Mouse (Mus musculus): ENCODE measurements around the gene Scaf4. TPM values are rescaled to one million over a fixed set of nuclear protein-coding genes. Genes with fewer than 3 reads are reported as not detected.

Scaf4 gene
- polyA plus RNA-seq, 2 experiments, result 9.0 to 21.8 TPM

GRCm38 (mm10) chr16:90180975-90181374 is 103.3 kb downstream of the Scaf4 start:
- H3K9ac ChIP-seq (replicated peaks), result no peak overlapping the region
- no peaks in the 10 kb centered on the region for H3K36me3 ChIP-seq (replicated peaks; ENCODE audit: control insufficient read depth, insufficient read depth, low read depth)
- DNase-seq (ENCODE audit: low read depth in 3 of 3, low spot score in 3 of 3) (no peak), ATAC-seq (ENCODE audit: insufficient read depth) (no peak)
- H3K9me3 ChIP-seq (ENCODE audit: control insufficient read depth, low read length), result no peaks in the 10 kb centered on the region
- 44% methylated on average over 6 of the region's 6 CpGs for WGBS (ENCODE audit: insufficient replicate concordance)
- H3K27ac ChIP-seq, result no peak overlapping the region
- H3K4me1 ChIP-seq (replicated peaks; ENCODE audit: control insufficient read depth in 2 of 2, insufficient read depth in 2 of 2, low read length in 1 of 2), result peaks cover 0 to 7% of the 10 kb centered on the region in 2 experiments; a peak in 2 of 4 replicates
- H3K4me3 ChIP-seq (ENCODE audit: insufficient read depth in 1 of 2, low read depth in 2 of 2, low read length in 2 of 2), result no peak overlapping the region
- H3K27me3 ChIP-seq (ENCODE audit: control insufficient read depth, insufficient read depth, low read length), result no peaks in the 10 kb centered on the region
- TF ChIP-seq EP300 (IDR thresholded peaks at IDR 0.05; ENCODE audit: low read depth) (no peak), CTCF (IDR thresholded peaks at IDR 0.05; ENCODE audit: low read depth) (no peak)
- no peak overlapping the region for H3K4me2 ChIP-seq (ENCODE audit: low read depth)

GRCm38 (mm10) chr16:90179892-90180291 is 104.4 kb downstream of the Scaf4 start:
- no peaks in the 10 kb centered on the region for H3K36me3 ChIP-seq (replicated peaks; ENCODE audit: control insufficient read depth, insufficient read depth, low read depth)
- H3K27ac ChIP-seq, result no peak overlapping the region
- ATAC-seq (ENCODE audit: insufficient read depth), result no peak
- WGBS (ENCODE audit: insufficient replicate concordance), result 17% methylated on average over 5 of the region's 5 CpGs
- peaks cover 0 to 7% of the 10 kb centered on the region in 2 experiments; a peak in 2 of 4 replicates for H3K4me1 ChIP-seq (replicated peaks; ENCODE audit: control insufficient read depth in 2 of 2, insufficient read depth in 2 of 2, low read length in 1 of 2)
- H3K4me3 ChIP-seq (ENCODE audit: insufficient read depth in 1 of 2, low read depth in 2 of 2, low read length in 2 of 2), result no peak overlapping the region
- no peaks in the 10 kb centered on the region for H3K9me3 ChIP-seq (ENCODE audit: control insufficient read depth, low read length)
- TF ChIP-seq CTCF (IDR thresholded peaks at IDR 0.05; ENCODE audit: low read depth), result no peak
- TF ChIP-seq EP300 (IDR thresholded peaks at IDR 0.05; ENCODE audit: low read depth), result no peak
- H3K27me3 ChIP-seq (ENCODE audit: control insufficient read depth, insufficient read depth, low read length), result no peaks in the 10 kb centered on the region
- DNase-seq (ENCODE audit: low read depth in 3 of 3, low spot score in 3 of 3), result no peak
- no peak overlapping the region for H3K4me2 ChIP-seq (ENCODE audit: low read depth)
- H3K9ac ChIP-seq (replicated peaks), result no peak overlapping the region

- DNase-seq (ENCODE audit: low read depth in 3 of 3, low spot score in 3 of 3) (no peak), ATAC-seq (ENCODE audit: insufficient read depth) (no peak)
- Histone ChIP-seq H3K4me2 (ENCODE audit: low read depth) (no peak overlapping the region), H3K27me3 (ENCODE audit: control insufficient read depth, insufficient read depth, low read length) (no peaks in the 10 kb centered on the region), H3K36me3 (replicated peaks; ENCODE audit: control insufficient read depth, insufficient read depth, low read depth) (no peaks in the 10 kb centered on the region), H3K4me1 (replicated peaks; ENCODE audit: control insufficient read depth in 2 of 2, insufficient read depth in 2 of 2, low read length in 1 of 2) (peaks cover 0 to 7% of the 10 kb centered on the region in 2 experiments; a peak in 2 of 4 replicates), H3K4me3 (ENCODE audit: insufficient read depth in 1 of 2, low read depth in 2 of 2, low read length in 2 of 2) (no peak overlapping the region), H3K9me3 (ENCODE audit: control insufficient read depth, low read length) (no peaks in the 10 kb centered on the region), H3K27ac (no peak overlapping the region), H3K9ac (replicated peaks) (no peak overlapping the region)
- TF ChIP-seq EP300 (IDR thresholded peaks at IDR 0.05; ENCODE audit: low read depth) (no peak), CTCF (IDR thresholded peaks at IDR 0.05; ENCODE audit: low read depth) (no peak)
- WGBS (ENCODE audit: insufficient replicate concordance), result 40% methylated on average over 3 of the region's 3 CpGs
These were observed 105.9 kb downstream of the Scaf4 start for GRCm38 (mm10) chr16:90178404-90178803.

- DNase-seq (ENCODE audit: low read depth in 3 of 3, low spot score in 3 of 3) (peak in 2 of 3 experiments; percentile 9 to 40), ATAC-seq (ENCODE audit: insufficient read depth) (no peak)
- TF ChIP-seq EP300 (IDR thresholded peaks at IDR 0.05; ENCODE audit: low read depth) (no peak), CTCF (IDR thresholded peaks at IDR 0.05; ENCODE audit: low read depth) (no peak)
- Histone ChIP-seq H3K27ac (no peak overlapping the region), H3K9ac (replicated peaks) (no peak overlapping the region), H3K9me3 (ENCODE audit: control insufficient read depth, low read length) (no peaks in the 10 kb centered on the region), H3K4me2 (ENCODE audit: low read depth) (no peak overlapping the region), H3K4me3 (ENCODE audit: insufficient read depth in 1 of 2, low read depth in 2 of 2, low read length in 2 of 2) (no peak overlapping the region), H3K4me1 (replicated peaks; ENCODE audit: control insufficient read depth in 2 of 2, insufficient read depth in 2 of 2, low read length in 1 of 2) (peaks cover 0 to 7% of the 10 kb centered on the region in 2 experiments; a peak in 2 of 4 replicates), H3K27me3 (ENCODE audit: control insufficient read depth, insufficient read depth, low read length) (no peaks in the 10 kb centered on the region), H3K36me3 (replicated peaks; ENCODE audit: control insufficient read depth, insufficient read depth, low read depth) (no peaks in the 10 kb centered on the region)
- 10% methylated on average over 8 of the region's 8 CpGs for WGBS (ENCODE audit: insufficient replicate concordance)
These were observed 106.9 kb downstream of the Scaf4 start for GRCm38 (mm10) chr16:90177425-90177824.

GRCm38 (mm10) chr16:90176472-90176871 is 107.8 kb downstream of the Scaf4 start:
- no peaks in the 10 kb centered on the region for H3K36me3 ChIP-seq (replicated peaks; ENCODE audit: control insufficient read depth, insufficient read depth, low read depth)
- no peak overlapping the region for H3K9ac ChIP-seq (replicated peaks)
- ATAC-seq (ENCODE audit: insufficient read depth) (no peak), DNase-seq (ENCODE audit: low read depth in 3 of 3, low spot score in 3 of 3) (no peak)
- no peaks in the 10 kb centered on the region for H3K27me3 ChIP-seq (ENCODE audit: control insufficient read depth, insufficient read depth, low read length)
- no peak overlapping the region for H3K4me2 ChIP-seq (ENCODE audit: low read depth)
- H3K4me3 ChIP-seq (ENCODE audit: insufficient read depth in 1 of 2, low read depth in 2 of 2, low read length in 2 of 2), result no peak overlapping the region
- H3K9me3 ChIP-seq (ENCODE audit: control insufficient read depth, low read length), result no peaks in the 10 kb centered on the region
- H3K4me1 ChIP-seq (replicated peaks; ENCODE audit: control insufficient read depth in 2 of 2, insufficient read depth in 2 of 2, low read length in 1 of 2), result peaks cover 0 to 7% of the 10 kb centered on the region in 2 experiments; a peak in 2 of 4 replicates
- WGBS (ENCODE audit: insufficient replicate concordance), result 74% methylated on average over 10 of the region's 10 CpGs
- TF ChIP-seq CTCF (IDR thresholded peaks at IDR 0.05; ENCODE audit: low read depth), result no peak
- TF ChIP-seq EP300 (IDR thresholded peaks at IDR 0.05; ENCODE audit: low read depth), result no peak
- H3K27ac ChIP-seq, result no peak overlapping the region

Other genes starting within 250 kb of the Scaf4 start
- 1.0 and 1.6 TPM in 2 replicates for gene Tiam1, start 140.7 kb downstream of the Scaf4 start, polyA plus RNA-seq (2012; rRNA removed)
- gene Tiam1, start 140.7 kb downstream of the Scaf4 start, polyA plus RNA-seq (2014; fragmentation: Nextera tagmentation; extraction: Ambion mirVana), result 4.2 and 6.0 TPM in 2 replicates
- gene Sod1, start 63.7 kb downstream of the Scaf4 start, polyA plus RNA-seq (2012; rRNA removed), result 623 and 753 TPM in 2 replicates
- gene Sod1, start 63.7 kb downstream of the Scaf4 start, polyA plus RNA-seq (2014; fragmentation: Nextera tagmentation; extraction: Ambion mirVana), result 1,393 and 1,455 TPM in 2 replicates
- 0.79 and 0.88 TPM in 2 replicates for gene Hunk, start 101.5 kb upstream of the Scaf4 start, polyA plus RNA-seq (2012; rRNA removed)
- gene Hunk, start 101.5 kb upstream of the Scaf4 start, polyA plus RNA-seq (2014; fragmentation: Nextera tagmentation; extraction: Ambion mirVana), result 0.75 and 0.80 TPM in 2 replicates